Mouse (Mus musculus): ENCODE measurements around the gene Rasgrf1. TPM values are rescaled to one million over a fixed set of nuclear protein-coding genes. Genes with fewer than 3 reads are reported as not detected.
"Not testable (repeated sequence)": the region's sequence is repeated elsewhere in the genome, so short reads cannot be mapped to it uniquely, and the experiment has no call there.

Gene Rasgrf1
- polyA plus RNA-seq, 1 experiment from 2014 or later: 0.05 TPM

DNA sequence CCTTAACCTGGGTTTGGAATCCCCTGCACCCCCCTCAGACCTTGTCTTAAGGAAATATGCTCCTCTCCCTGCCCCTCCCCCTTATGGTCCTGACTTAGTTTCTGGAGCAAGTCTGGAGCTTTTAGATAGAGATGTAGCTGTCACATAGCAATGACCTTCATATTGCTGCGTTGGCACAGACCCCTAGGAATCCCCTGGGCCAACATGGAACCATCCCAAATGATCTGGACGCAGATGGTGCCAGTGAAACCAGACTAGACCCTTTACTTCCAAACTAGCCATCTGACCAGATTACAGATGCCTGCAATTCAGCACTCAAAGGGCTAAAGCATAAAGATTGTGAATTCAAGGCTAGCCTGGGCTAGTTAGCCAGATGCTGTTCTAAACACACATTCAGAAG, 147.0 kb downstream of the Rasgrf1 start:
- H3K4me1 ChIP-seq (replicated peaks; ENCODE audit: insufficient read depth, low read length): no peaks in the 10 kb centered on the region
- no peak overlapping the region for H3K4me2 ChIP-seq (ENCODE audit: low read length)
- H3K27me3 ChIP-seq (ENCODE audit: insufficient read depth, low read length): no peaks in the 10 kb centered on the region
- H3K27ac ChIP-seq: no peak overlapping the region
- H3K9me3 ChIP-seq (replicated peaks; ENCODE audit: low read length): no peaks in the 10 kb centered on the region
- WGBS: 91% methylated on average over 2 of the region's 2 CpGs
- H3K36me3 ChIP-seq (ENCODE audit: insufficient read depth, low read length): no peaks in the 10 kb centered on the region
- ATAC-seq (replicated peaks; ENCODE audit: low FRiP score, low read depth) (no peak), DNase-seq (ENCODE audit: low spot score) (no peak)
- no peak overlapping the region for H3K9ac ChIP-seq (ENCODE audit: low read depth, low read length)
- H3K4me3 ChIP-seq (replicated peaks; ENCODE audit: low read depth, low read length): no peak overlapping the region
- no peak for TF ChIP-seq CTCF (IDR thresholded peaks at IDR 0.05; ENCODE audit: low read depth)

DNA sequence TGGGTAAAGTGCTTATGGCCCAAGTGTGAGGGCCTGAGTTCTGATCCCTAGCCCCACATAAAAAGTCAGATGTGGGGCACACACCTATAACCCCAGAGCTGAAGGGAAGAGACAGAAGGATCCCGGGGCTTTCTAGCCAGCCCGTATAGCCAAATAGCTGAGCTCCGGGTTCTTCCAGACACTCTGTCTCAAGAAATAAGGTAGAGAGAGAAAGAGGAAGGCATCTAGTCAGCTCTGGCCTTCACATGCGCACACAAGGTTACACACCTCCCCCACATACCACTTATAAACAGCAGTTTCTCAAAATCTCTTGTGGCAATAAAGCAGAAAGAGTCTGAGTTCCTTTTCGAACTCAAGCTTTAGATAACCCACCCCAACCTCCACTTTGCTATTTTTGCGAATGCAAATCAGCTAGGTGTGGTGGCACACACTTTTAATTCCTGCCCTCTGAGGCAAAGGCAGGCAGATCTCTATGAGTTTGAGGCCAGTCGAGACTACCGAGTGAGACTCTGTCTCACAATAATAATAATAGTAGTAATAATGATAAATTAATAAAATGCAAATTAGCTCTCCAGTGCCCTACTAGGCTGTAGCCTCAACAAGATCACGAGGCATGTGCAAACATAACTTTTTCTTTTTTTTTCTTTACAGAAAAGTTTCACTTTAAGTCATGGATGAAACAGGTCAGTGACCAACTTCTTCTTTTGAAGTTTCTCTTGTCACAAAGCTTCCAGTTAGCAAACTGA, 150.3 kb downstream of the Rasgrf1 start:
- H3K27me3 ChIP-seq (ENCODE audit: insufficient read depth, low read length): no peaks in the 10 kb centered on the region
- no peak for ATAC-seq (replicated peaks; ENCODE audit: low FRiP score, low read depth)
- no peak overlapping the region for H3K27ac ChIP-seq
- DNase-seq (ENCODE audit: low spot score): no peak
- no peak for TF ChIP-seq CTCF (IDR thresholded peaks at IDR 0.05; ENCODE audit: low read depth)
- WGBS: 77% methylated on average over 9 of the region's 9 CpGs
- H3K4me2 ChIP-seq (ENCODE audit: low read length): no peak overlapping the region
- no peak overlapping the region for H3K9ac ChIP-seq (ENCODE audit: low read depth, low read length)
- H3K36me3 ChIP-seq (ENCODE audit: insufficient read depth, low read length): no peaks in the 10 kb centered on the region
- no peaks in the 10 kb centered on the region for H3K9me3 ChIP-seq (replicated peaks; ENCODE audit: low read length)
- no peak overlapping the region for H3K4me3 ChIP-seq (replicated peaks; ENCODE audit: low read depth, low read length)
- H3K4me1 ChIP-seq (replicated peaks; ENCODE audit: insufficient read depth, low read length): no peaks in the 10 kb centered on the region

DNA sequence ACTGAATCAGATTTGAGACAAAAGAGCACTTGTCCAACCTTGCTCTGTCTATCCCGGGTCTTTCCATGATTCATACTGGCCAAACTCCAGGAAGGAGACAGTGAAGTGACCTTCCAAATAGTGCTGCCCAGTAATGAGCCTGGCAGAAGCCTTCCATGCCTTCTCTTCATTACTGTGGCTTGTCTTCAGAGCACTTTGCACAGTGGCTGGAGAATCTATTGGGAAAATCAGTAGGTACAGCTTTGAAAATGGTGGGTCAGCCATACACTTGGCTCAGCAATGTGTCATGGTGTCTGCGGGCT, 150.8 kb downstream of the Rasgrf1 start:
- H3K4me3 ChIP-seq (replicated peaks; ENCODE audit: low read depth, low read length): no peak overlapping the region

DNA sequence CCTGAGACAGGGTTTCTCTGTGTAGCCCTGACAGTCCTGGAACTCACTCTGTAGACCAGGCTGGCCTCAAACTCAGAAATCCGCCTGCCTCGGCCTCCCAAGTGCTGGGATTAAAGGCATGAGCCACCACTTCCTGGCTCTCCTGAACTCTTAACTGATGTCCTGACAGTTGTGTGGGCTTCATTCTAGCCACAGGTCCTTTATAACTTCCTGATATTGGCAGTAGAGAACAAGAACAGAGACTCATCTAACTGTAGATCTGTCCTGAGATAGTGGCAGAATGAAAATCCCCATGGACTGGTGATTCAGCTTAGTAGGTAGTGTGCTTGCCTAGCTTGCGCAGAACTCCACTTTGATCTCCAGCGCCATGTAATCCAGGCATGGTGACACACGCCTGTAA, 151.2 kb downstream of the Rasgrf1 start:
- not testable (repeated sequence) for H3K9me3 ChIP-seq (replicated peaks; ENCODE audit: low read length); H3K27ac ChIP-seq; H3K4me2 ChIP-seq (ENCODE audit: low read length); H3K4me3 ChIP-seq (replicated peaks; ENCODE audit: low read depth, low read length); H3K9ac ChIP-seq (ENCODE audit: low read depth, low read length); H3K27me3 ChIP-seq (ENCODE audit: insufficient read depth, low read length); H3K36me3 ChIP-seq (ENCODE audit: insufficient read depth, low read length); ATAC-seq (replicated peaks; ENCODE audit: low FRiP score, low read depth); H3K4me1 ChIP-seq (replicated peaks; ENCODE audit: insufficient read depth, low read length); DNase-seq (ENCODE audit: low spot score)
- WGBS: 94% methylated on average over 5 of the region's 5 CpGs

More for the DNA sequence above, 150.8 kb downstream of the Rasgrf1 start:
- Histone ChIP-seq H3K9me3 (replicated peaks; ENCODE audit: low read length) (no peaks in the 10 kb centered on the region), H3K27ac (no peak overlapping the region), H3K4me2 (ENCODE audit: low read length) (no peak overlapping the region), H3K36me3 (ENCODE audit: insufficient read depth, low read length) (no peaks in the 10 kb centered on the region), H3K4me1 (replicated peaks; ENCODE audit: insufficient read depth, low read length) (no peaks in the 10 kb centered on the region), H3K27me3 (ENCODE audit: insufficient read depth, low read length) (no peaks in the 10 kb centered on the region), H3K9ac (ENCODE audit: low read depth, low read length) (no peak overlapping the region)
- DNase-seq (ENCODE audit: low spot score): no peak
- 87% methylated on average over 2 of the region's 2 CpGs for WGBS
- no peak for TF ChIP-seq CTCF (IDR thresholded peaks at IDR 0.05; ENCODE audit: low read depth)
- no peak for ATAC-seq (replicated peaks; ENCODE audit: low FRiP score, low read depth)

DNA sequence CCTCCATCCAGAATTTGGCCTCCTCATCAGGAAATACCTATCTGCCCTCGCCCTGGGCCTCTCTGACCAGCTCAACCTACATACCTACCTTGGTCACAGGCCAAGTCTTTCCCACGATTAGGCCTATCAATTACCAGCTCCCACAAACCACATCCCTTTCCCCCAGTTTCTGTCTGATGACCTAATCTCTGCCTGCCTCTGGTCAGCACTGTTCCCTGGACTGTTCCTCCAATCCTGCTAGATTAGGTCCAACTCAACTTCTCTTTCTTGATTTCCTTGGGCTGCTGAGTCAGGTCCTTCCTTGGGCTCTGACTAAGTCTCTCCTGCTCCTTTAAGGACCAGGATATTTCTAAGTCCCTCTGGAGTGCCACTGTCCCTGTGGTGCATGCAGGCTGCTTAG, 157.6 kb downstream of the Rasgrf1 start:
- no peak for TF ChIP-seq CTCF (IDR thresholded peaks at IDR 0.05; ENCODE audit: low read depth)
- 68% methylated on average over 2 of the region's 2 CpGs for WGBS

DNA sequence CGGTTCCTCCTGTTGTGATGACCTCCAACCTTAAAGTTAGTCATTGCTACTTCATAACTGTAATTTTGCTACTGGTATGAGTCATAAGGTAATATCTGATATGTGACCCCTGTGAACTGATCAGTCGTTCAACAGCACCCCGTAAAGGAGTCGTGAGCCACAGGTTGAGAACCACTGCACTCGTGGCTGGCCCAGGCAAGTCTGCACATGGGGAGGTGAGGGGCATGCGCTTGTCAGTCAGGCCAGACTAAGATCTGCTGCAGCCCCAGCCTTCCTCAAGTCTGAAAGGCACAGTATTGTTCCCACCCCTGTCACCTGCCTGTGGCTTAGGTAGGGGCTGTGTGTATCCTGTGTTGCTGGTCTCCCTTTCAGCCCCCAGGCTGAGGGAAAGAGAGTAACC, 159.1 kb downstream of the Rasgrf1 start:
- no peak overlapping the region for H3K4me3 ChIP-seq (replicated peaks; ENCODE audit: low read depth, low read length)
- H3K4me1 ChIP-seq (replicated peaks; ENCODE audit: insufficient read depth, low read length): no peaks in the 10 kb centered on the region
- no peaks in the 10 kb centered on the region for H3K36me3 ChIP-seq (ENCODE audit: insufficient read depth, low read length)
- no peaks in the 10 kb centered on the region for H3K27me3 ChIP-seq (ENCODE audit: insufficient read depth, low read length)
- DNase-seq (ENCODE audit: low spot score): no peak
- 82% methylated on average over 6 of the region's 6 CpGs for WGBS
- H3K9me3 ChIP-seq (replicated peaks; ENCODE audit: low read length): no peaks in the 10 kb centered on the region
- no peak overlapping the region for H3K9ac ChIP-seq (ENCODE audit: low read depth, low read length)
- ATAC-seq (replicated peaks; ENCODE audit: low FRiP score, low read depth): no peak
- H3K4me2 ChIP-seq (ENCODE audit: low read length): no peak overlapping the region
- no peak overlapping the region for H3K27ac ChIP-seq
- no peak for TF ChIP-seq CTCF (IDR thresholded peaks at IDR 0.05; ENCODE audit: low read depth)

More for the DNA sequence above, 157.6 kb downstream of the Rasgrf1 start:
- Histone ChIP-seq H3K9ac (ENCODE audit: low read depth, low read length) (no peak overlapping the region), H3K4me1 (replicated peaks; ENCODE audit: insufficient read depth, low read length) (no peaks in the 10 kb centered on the region), H3K27me3 (ENCODE audit: insufficient read depth, low read length) (no peaks in the 10 kb centered on the region), H3K27ac (no peak overlapping the region), H3K9me3 (replicated peaks; ENCODE audit: low read length) (no peaks in the 10 kb centered on the region), H3K4me3 (replicated peaks; ENCODE audit: low read depth, low read length) (no peak overlapping the region), H3K36me3 (ENCODE audit: insufficient read depth, low read length) (no peaks in the 10 kb centered on the region), H3K4me2 (ENCODE audit: low read length) (no peak overlapping the region)
- DNase-seq (ENCODE audit: low spot score): no peak
- ATAC-seq (replicated peaks; ENCODE audit: low FRiP score, low read depth): no peak

DNA sequence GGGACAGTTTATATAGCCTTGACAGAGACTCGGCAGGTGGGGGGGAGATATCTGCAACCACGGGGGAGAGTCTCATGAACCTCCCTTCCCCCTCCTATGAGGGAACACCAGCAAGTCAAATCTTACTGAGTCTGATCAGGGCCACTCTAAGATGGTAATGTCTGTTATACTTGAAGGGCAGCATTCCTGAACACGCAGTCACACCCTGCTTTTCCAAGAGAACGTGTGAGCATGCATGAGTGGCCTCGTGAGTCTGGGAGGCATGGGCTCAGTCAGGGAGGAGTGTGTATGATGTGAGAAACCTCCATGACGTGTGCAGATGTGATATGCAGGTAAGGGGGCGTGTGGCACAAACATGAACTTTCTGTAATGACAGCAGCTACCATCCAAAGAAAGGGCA, 159.8 kb downstream of the Rasgrf1 start:
- no peak for TF ChIP-seq CTCF (IDR thresholded peaks at IDR 0.05; ENCODE audit: low read depth)
- no peak overlapping the region for H3K4me2 ChIP-seq (ENCODE audit: low read length)
- ATAC-seq (replicated peaks; ENCODE audit: low FRiP score, low read depth): peak; percentile 80
- peak overlapping the region; percentile 60; the same call in 1 of the 2 replicates for H3K27ac ChIP-seq
- no peaks in the 10 kb centered on the region for H3K27me3 ChIP-seq (ENCODE audit: insufficient read depth, low read length)
- H3K36me3 ChIP-seq (ENCODE audit: insufficient read depth, low read length): no peaks in the 10 kb centered on the region
- 52% methylated on average over 7 of the region's 7 CpGs for WGBS
- peak; percentile 24 for DNase-seq (ENCODE audit: low spot score)
- H3K9me3 ChIP-seq (replicated peaks; ENCODE audit: low read length): no peaks in the 10 kb centered on the region
- H3K9ac ChIP-seq (ENCODE audit: low read depth, low read length): no peak overlapping the region
- H3K4me1 ChIP-seq (replicated peaks; ENCODE audit: insufficient read depth, low read length): no peaks in the 10 kb centered on the region
- no peak overlapping the region for H3K4me3 ChIP-seq (replicated peaks; ENCODE audit: low read depth, low read length)
